Mouse (Mus musculus) neural tube, embryonic 10.5 days (tissue): ENCODE data around the gene Abhd2.
"Not testable (repeated sequence)": the region's sequence is repeated elsewhere in the genome, so short reads cannot be mapped to it uniquely, and the experiment has no call there.

Source experiments
- DNase-seq: peaks from one replicate; pipeline ENCODE4 v3.0.0-alpha.2; 2017; ENCODE audit warnings: low spot score; ENCODE audit errors: extremely low spot score

The Abhd2 gene

GRCm38 (mm10) chr7:79266228-79266627 is 6.8 kb upstream of the Abhd2 start:
- no peak for DNase-seq

GRCm38 (mm10) chr7:79267690-79268388 is 5.2 kb upstream of the Abhd2 start:
- DNase-seq: no peak

DNA sequence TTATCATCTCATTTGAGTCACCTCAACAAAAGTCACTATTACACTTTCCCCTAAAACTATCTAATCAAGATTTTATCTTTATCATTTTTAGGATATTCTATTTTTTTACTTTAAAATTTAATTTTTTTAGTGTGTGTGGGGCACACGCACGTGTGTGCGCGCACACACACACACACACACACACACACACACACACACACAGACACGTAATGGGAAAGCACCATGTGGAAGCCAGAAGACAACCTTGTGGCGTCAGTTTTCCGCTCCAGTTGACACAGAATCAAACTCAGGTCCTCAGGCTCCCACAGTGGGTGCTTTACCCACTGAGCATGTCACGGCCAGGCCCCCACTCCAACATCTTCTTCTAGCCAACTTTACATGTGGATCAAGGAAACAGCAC is 4.1 kb upstream of the Abhd2 start:
- DNase-seq: no peak

- DNase-seq: no peak
These were observed 3.6 kb upstream of the Abhd2 start for GRCm38 (mm10) chr7:79269411-79269810.

DNA sequence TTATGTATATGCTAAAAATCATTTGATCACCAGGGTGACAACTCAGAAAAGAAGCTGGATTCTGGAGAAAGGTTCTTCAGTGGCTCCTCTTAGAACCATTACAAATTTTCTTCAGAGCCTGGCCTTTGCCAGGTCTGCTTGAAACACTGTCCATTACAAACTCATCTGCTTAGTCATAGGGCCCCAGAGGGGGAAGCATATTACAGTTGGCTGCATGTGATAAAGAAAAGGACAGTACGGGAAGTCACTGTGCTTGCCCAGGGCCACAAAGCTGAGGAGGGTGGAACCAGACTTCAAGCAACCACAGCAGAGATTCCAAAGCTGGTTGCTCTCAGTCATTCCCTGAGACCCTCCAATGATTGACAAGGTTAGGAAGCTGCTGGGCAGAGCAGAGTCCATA is 3.1 kb upstream of the Abhd2 start:
- DNase-seq: no peak

GRCm38 (mm10) chr7:79270961-79271387 is 2.0 kb upstream of the Abhd2 start:
- DNase-seq: no peak

GRCm38 (mm10) chr7:79271861-79272788 is 874 bp upstream of the Abhd2 start:
- DNase-seq: no peak

DNA sequence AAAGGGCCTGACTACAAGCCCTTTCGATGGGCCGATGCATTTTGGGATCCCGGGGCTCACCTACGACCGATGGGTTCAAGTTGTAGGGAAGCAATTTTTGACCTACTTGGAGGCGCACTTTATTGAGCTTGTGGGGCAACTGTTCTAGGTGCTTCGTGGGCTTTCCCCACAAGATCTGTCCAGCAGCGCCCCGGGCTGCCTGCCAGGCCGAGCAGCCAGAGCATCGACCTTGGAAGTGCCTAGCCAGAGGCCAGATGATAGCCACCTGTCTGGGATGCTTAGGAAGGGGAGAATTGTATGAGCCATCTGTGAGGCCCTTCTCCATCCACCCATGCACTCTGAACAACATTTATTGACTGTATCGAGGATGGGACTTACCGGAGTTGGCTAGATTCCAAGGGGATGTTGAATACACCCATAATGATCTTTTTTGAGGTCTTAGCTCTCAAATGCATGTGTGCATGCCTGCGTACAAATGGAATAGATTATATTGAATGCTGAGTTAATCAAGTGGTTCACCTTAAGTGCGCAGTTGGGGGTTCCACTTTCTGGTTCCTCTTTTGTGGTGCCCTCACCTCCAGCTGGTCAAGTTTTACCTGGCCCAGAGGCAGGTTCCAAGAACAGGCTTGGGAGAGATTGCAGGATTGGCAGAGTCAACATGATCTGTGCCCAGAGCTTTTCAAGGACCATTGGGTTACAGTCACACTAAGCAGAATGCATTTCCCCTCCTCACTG is 906 bp downstream of the Abhd2 start:
- no peak for DNase-seq

- DNase-seq: no peak
These were observed 1.5 kb downstream of the Abhd2 start for GRCm38 (mm10) chr7:79274473-79275010.

DNA sequence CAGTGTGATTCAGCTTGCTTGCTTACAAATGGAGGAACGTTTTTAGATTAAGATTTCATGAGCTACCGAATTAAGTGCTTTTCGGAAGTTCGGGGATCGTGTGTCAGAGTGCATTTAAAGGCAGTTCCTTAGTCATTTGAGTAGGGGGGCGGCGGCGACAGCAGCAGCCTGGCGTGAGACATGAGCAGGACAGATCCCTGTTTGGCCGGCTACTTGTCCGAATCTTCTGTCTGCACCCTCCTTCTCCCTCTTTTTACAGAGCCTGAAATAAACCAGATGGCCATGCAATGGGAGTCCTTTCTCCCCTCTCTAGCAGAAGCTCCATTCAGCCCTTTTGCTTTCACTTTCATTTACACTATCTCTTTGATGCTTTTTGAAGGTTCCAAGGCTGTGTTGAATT is 2.3 kb downstream of the Abhd2 start:
- DNase-seq: no peak

GRCm38 (mm10) chr7:79278432-79278831 is 5.4 kb downstream of the Abhd2 start:
- DNase-seq: no peak

GRCm38 (mm10) chr7:79279376-79280029 is 6.5 kb downstream of the Abhd2 start:
- DNase-seq: no peak

- DNase-seq: no peak
These were observed 10.1 kb downstream of the Abhd2 start for GRCm38 (mm10) chr7:79282883-79283670.

- not testable (repeated sequence) for DNase-seq
These were observed 10.6 kb downstream of the Abhd2 start for GRCm38 (mm10) chr7:79283671-79283941.

- no peak for DNase-seq
These were observed 11.3 kb downstream of the Abhd2 start for GRCm38 (mm10) chr7:79284160-79284888.

- DNase-seq: no peak
These were observed 11.9 kb downstream of the Abhd2 start for GRCm38 (mm10) chr7:79284889-79285280.

DNA sequence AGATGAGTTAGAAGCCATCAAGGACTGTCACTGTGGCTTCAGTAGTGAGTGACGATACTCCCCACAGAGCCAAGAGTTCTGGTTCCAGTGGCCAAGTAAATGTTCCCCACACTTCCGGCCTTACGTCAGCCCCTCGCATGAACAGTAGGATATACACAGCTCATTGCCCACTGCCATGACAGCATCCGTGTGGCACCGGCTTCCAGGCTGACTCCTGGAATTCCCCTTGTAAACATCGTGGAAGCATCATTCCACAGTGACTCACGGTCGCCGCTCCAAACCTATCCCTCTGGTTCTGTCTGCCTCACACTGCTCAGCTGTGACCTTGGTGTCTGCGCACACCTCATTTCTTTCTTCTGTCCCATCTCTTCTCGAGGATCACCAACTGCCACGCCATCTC is 12.4 kb downstream of the Abhd2 start:
- DNase-seq: no peak

- no peak for DNase-seq
These were observed 14.2 kb downstream of the Abhd2 start for GRCm38 (mm10) chr7:79287226-79287625.

DNA sequence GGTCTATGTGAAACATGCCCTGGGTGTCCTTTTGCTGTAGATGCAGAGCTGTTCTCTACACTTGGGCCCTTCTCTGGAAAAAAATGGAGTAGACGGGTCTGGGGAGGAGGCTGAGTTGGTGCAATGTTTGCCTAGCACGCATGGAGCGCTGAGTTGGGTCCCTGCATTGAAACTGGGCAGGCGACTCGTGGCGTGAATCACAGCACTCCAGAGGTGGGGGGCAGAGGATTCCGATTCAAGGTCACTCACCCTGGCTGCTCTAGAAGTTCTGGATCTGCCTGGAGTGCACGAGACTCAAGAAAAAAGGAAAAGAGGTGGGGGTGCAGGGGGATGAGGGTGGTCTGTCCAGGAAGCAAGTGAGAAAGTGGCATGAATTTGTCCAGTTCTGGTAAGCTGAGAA is 14.9 kb downstream of the Abhd2 start:
- DNase-seq: no peak

DNA sequence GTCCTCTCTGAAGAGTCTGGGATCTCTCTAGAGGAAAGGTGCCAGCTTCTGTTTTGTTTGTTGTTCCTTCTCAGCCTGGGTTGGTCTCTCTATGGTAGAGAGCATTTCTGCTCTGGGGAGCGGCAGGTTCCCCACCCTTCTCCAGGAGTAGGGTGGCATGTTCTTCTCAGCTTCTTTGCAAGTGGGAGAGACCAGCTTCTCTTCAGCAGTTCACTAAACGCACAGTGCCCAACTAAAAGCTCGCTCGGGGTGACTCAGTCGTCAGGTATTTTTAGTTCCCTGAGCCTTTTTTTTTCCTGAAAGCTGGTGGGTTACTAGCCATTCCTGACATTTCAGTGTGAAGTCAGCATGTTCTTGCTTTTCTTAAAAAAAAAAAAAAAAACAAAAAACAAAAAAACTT is 15.4 kb downstream of the Abhd2 start:
- no peak for DNase-seq
